Mouse (Mus musculus) erythroid progenitor cell, adult 5-6 weeks (primary cell): ENCODE measurements around the gene 1700001C02Rik. TPM values are rescaled to one million over a fixed set of nuclear protein-coding genes. Genes with fewer than 3 reads are reported as not detected.

Experiments used
- total RNA-seq, 2 experiments: library from RNA; stranded (forward) in 1 of 2; stranded (reverse) in 1 of 2; fragments of 150-400 nt in 1 of 2; fragments of 186-747, 209-891 nt in 1 of 2; gene quantifications; 2 replicates each; pipeline versions ENCODE4 v1.2.3 to v1.2.4; 2015 to 2017; ENCODE audit warnings: low replicate concordance in 2 of 2

1700001C02Rik gene
- total RNA-seq, 2 experiments from 2014 or later, result not detected

Other genes starting within 250 kb of the 1700001C02Rik start
- gene Selenoi, start 233.5 kb upstream of the 1700001C02Rik start, total RNA-seq (2015; ENCODE audit: low replicate concordance), result 11.3 and 18.7 TPM in 2 replicates
- gene Selenoi, start 233.5 kb upstream of the 1700001C02Rik start, total RNA-seq (2017; ENCODE audit: low replicate concordance), result 16.9 and 46.8 TPM in 2 replicates
- gene Drc1, start 184.7 kb upstream of the 1700001C02Rik start, total RNA-seq (2015; ENCODE audit: low replicate concordance), result not detected in 2 replicates
- gene Drc1, start 184.7 kb upstream of the 1700001C02Rik start, total RNA-seq (2017; ENCODE audit: low replicate concordance), result not detected in 2 replicates
- not detected in 2 replicates for gene Otof, start 4.1 kb upstream of the 1700001C02Rik start, total RNA-seq (2015; ENCODE audit: low replicate concordance)
- gene Otof, start 4.1 kb upstream of the 1700001C02Rik start, total RNA-seq (2017; ENCODE audit: low replicate concordance), result not detected in 2 replicates
- gene Cib4, start 79.8 kb downstream of the 1700001C02Rik start, total RNA-seq (2015; ENCODE audit: low replicate concordance), result not detected in 2 replicates
- gene Cib4, start 79.8 kb downstream of the 1700001C02Rik start, total RNA-seq (2017; ENCODE audit: low replicate concordance), result not detected in 2 replicates
- not detected in 2 replicates for gene Kcnk3, start 122.1 kb downstream of the 1700001C02Rik start, total RNA-seq (2015; ENCODE audit: low replicate concordance)
- not detected in 2 replicates for gene Kcnk3, start 122.1 kb downstream of the 1700001C02Rik start, total RNA-seq (2017; ENCODE audit: low replicate concordance)
- 9.4 and 13.4 TPM in 2 replicates for gene Slc35f6, start 181.9 kb downstream of the 1700001C02Rik start, total RNA-seq (2015; ENCODE audit: low replicate concordance)
- 11.2 and 16.7 TPM in 2 replicates for gene Slc35f6, start 181.9 kb downstream of the 1700001C02Rik start, total RNA-seq (2017; ENCODE audit: low replicate concordance)
- 501 and 540 TPM in 2 replicates for gene Cenpa, start 200.7 kb downstream of the 1700001C02Rik start, total RNA-seq (2015; ENCODE audit: low replicate concordance)
- gene Cenpa, start 200.7 kb downstream of the 1700001C02Rik start, total RNA-seq (2017; ENCODE audit: low replicate concordance), result 370 and 444 TPM in 2 replicates
- gene Dpysl5, start 245.5 kb downstream of the 1700001C02Rik start, total RNA-seq (2015; ENCODE audit: low replicate concordance), result 0.36 TPM in 1 of 2 replicates, not detected in the other
- gene Dpysl5, start 245.5 kb downstream of the 1700001C02Rik start, total RNA-seq (2017; ENCODE audit: low replicate concordance), result not detected in 2 replicates